Mouse (Mus musculus) erythroblast, embryonic 14.5 days (primary cell): ENCODE data around the gene Cep128.

ENCODE experiments used
- GATA1 ChIP-seq: IDR thresholded peaks from 2 replicates; pipeline ENCODE4 v1.6.1; 2012; ENCODE audit warnings: low read length, inconsistent platforms, mixed read lengths
- TAL1 ChIP-seq: IDR thresholded peaks from 3 replicates; pipeline ENCODE4 v1.6.1; 2012; ENCODE audit warnings: low read length, inconsistent platforms, mixed read lengths

DNA sequence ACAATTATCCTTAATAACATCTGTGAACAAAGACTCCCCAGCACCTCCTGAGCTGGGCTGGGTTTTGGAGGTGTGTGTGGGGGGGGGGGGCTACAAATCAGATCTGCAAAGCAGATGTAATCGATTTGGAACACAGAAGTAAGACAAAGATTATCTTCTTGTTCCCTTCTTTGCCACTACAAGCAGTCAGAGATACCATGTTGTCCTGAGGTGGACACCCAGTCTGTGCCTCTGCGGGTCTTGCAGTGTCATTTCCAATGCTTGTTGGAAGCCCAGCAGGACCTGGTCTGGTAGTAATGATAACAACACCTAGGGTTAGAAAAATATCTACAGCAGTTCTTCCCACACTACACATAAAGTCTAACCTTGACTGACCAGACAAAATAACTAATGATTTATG is 110.3 kb downstream of the Cep128 start:
- TF ChIP-seq GATA1 (no peak), TAL1 (no peak)
